Mouse (Mus musculus): ENCODE results near the gene Bcl2l11.

DNA sequence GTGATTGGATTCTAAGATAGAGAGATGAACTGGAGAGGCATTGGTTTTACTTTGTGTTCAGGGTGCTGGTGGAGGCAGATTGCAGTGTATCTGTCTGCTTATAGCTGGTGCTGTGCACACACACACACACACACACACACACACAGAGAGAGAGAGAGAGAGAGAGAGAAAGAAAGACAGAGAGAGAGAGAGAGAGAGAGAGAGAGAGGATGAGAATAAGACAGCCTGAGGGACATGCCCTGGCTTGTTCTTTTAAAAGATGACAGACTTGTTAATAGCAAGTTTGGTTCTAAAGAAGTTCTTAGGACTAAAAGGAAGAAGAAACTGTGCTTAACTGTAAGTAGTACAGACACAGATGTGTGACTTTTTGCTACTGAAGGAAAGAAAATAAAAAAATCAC lies 8.0 kb downstream of the Bcl2l11 start:
- no peak for TF ChIP-seq CTCF (IDR thresholded peaks at IDR 0.05; ENCODE audit: control insufficient read depth, insufficient read depth, insufficient read length)
- no peak for TF ChIP-seq MAX (IDR thresholded peaks at IDR 0.05)
- TF ChIP-seq USF1 (IDR thresholded peaks at IDR 0.05; ENCODE audit: low read depth): no peak
- no peak for TF ChIP-seq CEBPB (IDR thresholded peaks at IDR 0.05; ENCODE audit: low read depth)
- no peak for TF ChIP-seq MYOG (IDR thresholded peaks at IDR 0.05; ENCODE audit: control insufficient read depth, extremely low read depth, insufficient read length)
- TF ChIP-seq MYOD1 (IDR thresholded peaks at IDR 0.05; ENCODE audit: control insufficient read depth, insufficient read length, low read depth): no peak
- no peak for TF ChIP-seq FOSL1 (IDR thresholded peaks at IDR 0.05; ENCODE audit: insufficient read depth, low read length, poor library complexity, severe bottlenecking)
